Mouse (Mus musculus) CH12.LX (cell line): ENCODE measurements around the gene Fgfr2.

Experiments
- CTCF ChIP-seq, 2 experiments: IDR thresholded peaks in 1 of 2; conservative IDR thresholded peaks in 1 of 2; 2 replicates each; pipeline ENCODE4 v1.5.1; 2011 to 2012; ENCODE audit warnings: low read depth in 2 of 2, low read length in 2 of 2, improper control_type of control experiment in 1 of 2, inconsistent platforms in 1 of 2, mild to moderate bottlenecking in 1 of 2, moderate library complexity in 1 of 2
- KAT2A ChIP-seq: IDR thresholded peaks from 2 replicates; pipeline ENCODE4 v1.6.1; 2012; ENCODE audit warnings: low read length, improper control_type of control experiment, inconsistent platforms; ENCODE audit not compliant: insufficient replicate concordance
- MEF2A ChIP-seq: IDR thresholded peaks from 2 replicates; pipeline ENCODE4 v1.6.1; 2014; ENCODE audit warnings: low read depth, mild to moderate bottlenecking, inconsistent platforms, low read length, improper control_type of control experiment, borderline replicate concordance
- MYC ChIP-seq: IDR thresholded peaks from 2 replicates; pipeline ENCODE4 v1.6.1; 2011; ENCODE audit warnings: low read depth, mild to moderate bottlenecking, improper control_type of control experiment, low read length
- POLR2A ChIP-seq: IDR thresholded peaks from 2 replicates; pipeline ENCODE4 v1.6.1; 2011; ENCODE audit warnings: low read depth, mild to moderate bottlenecking, improper control_type of control experiment, low read length
- POLR2AphosphoS2 ChIP-seq: IDR thresholded peaks from 2 replicates; pipeline ENCODE4 v1.6.1; 2011; ENCODE audit warnings: low read depth, low read length, improper control_type of control experiment
- RCOR1 ChIP-seq: conservative IDR thresholded peaks from 2 replicates; pipeline ENCODE4 v1.6.1; 2012; ENCODE audit warnings: low read depth, mild to moderate bottlenecking, inconsistent platforms, low read length, improper control_type of control experiment
- UBTF ChIP-seq: IDR thresholded peaks from 2 replicates; pipeline ENCODE4 v1.6.1; 2012; ENCODE audit warnings: low read depth, mild to moderate bottlenecking, inconsistent platforms, low read length, improper control_type of control experiment, moderate library complexity
- ZNF384 ChIP-seq: IDR thresholded peaks from 2 replicates; pipeline ENCODE4 v1.6.1; 2012; ENCODE audit warnings: low read depth, low read length, improper control_type of control experiment, inconsistent platforms

DNA sequence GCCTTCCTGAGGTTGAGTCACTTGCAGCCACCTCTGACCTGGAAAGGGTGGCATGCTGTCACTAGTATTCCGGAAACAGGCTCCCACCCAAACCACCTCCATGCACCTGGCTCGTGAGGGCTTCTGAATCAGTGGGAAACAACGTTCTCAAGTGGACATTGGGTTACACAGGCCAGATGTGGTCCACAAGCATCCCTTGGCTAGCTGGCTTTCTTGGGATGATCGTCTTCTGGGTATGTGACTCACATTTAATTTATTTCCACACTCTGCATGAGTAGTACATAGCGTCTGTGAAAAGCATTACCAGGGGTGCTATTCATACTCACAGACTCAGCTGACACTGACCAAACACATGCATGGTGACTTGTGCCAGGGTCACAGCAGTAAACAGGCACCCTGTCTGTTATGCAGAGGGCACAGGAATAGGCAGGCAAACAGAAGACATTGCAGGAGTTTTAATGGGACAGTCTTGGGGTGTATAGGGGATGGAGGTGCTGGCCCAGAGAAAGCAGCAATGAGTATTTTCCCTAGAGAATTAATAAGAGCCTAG lies 2340.6 kb downstream of the Fgfr2 start:
- TF ChIP-seq MYC, result no peak
- no peak for TF ChIP-seq POLR2A
- TF ChIP-seq KAT2A, result no peak
- TF ChIP-seq UBTF, result no peak
- TF ChIP-seq ZNF384, result no peak
- TF ChIP-seq CTCF (conservative IDR thresholded peaks at IDR 0.05 in 1 of 2, IDR thresholded peaks at IDR 0.05 in 1 of 2; ENCODE audit: low read depth in 2 of 2, low read length in 2 of 2), result no peak
- TF ChIP-seq RCOR1, result no peak
- TF ChIP-seq POLR2AphosphoS2, result no peak
- TF ChIP-seq MEF2A, result no peak
